Mouse (Mus musculus) megakaryocyte, embryonic 14.5 days (primary cell): ENCODE data around the gene E330017A01Rik.

Experiments
- FLI1 ChIP-seq: IDR thresholded peaks from 2 replicates; pipeline ENCODE4 v1.6.1; 2012; ENCODE audit warnings: low read length, inconsistent platforms, mixed read lengths
- GATA1 ChIP-seq: IDR thresholded peaks from 3 replicates; pipeline ENCODE4 v1.6.1; 2012; ENCODE audit warnings: mixed read lengths, low read length, inconsistent platforms, borderline replicate concordance

DNA sequence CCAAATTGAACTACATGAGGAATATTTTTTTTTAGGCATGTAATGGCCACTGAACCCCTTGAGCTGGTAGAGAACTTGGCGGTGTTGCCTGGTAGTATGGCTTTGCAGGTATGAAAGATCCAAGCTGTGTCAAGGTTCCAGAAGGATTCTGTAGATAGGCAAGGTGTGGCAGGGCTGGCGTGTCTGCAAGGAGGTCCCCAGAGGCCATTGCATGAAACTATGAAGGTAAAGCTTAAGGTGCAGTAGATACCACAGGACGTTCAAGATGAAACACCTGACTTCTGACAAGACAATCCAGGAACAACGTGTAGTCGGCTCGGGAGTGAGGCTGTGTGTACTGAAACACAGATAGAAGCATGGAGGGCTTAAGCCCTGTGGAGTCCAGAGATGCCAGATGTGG is 20.1 kb upstream of the E330017A01Rik start:
- TF ChIP-seq GATA1 (no peak), FLI1 (no peak)
